Comparison of ENCODE assay signal across 7 mouse cellular contexts in genomic region chr1:72253881-72254491, GRCm38 (mm10). TPM values are rescaled to one million over a fixed set of nuclear protein-coding genes. Genes with fewer than 3 reads are reported as not detected.
A peak's percentile ranks its signal among the peaks of the same experiment; 100 is the strongest.
DNase-seq lines count a peak whose midpoint lies in the region; ATAC-seq and TF ChIP-seq lines count a peak whose summit lies in the region.

No protein-coding gene starts in this region.

- H3K27me3 ChIP-seq in kidney, postnatal 0 days (ENCODE audit: insufficient read depth, low read length), result no peaks in the 10 kb centered on the region
- no peaks in the 10 kb centered on the region for H3K27me3 ChIP-seq in G1E (ENCODE audit: insufficient read depth, low read length)
- no peaks in the 10 kb centered on the region for H3K27me3 ChIP-seq in intestine, postnatal 0 days (replicated peaks; ENCODE audit: control insufficient read depth, insufficient read depth, low read length)
- H3K27me3 ChIP-seq in midbrain, postnatal 0 days (ENCODE audit: insufficient read depth, low read length), result no peaks in the 10 kb centered on the region

- 37% methylated on average over 11 of the region's 11 CpGs for WGBS in kidney, postnatal 0 days
- whole genome bisulfite sequencing in intestine, postnatal 0 days, result 30% methylated on average over 11 of the region's 11 CpGs
- 44% methylated on average over 11 of the region's 11 CpGs for WGBS in midbrain, postnatal 0 days

- peak overlapping the region; percentile 58; the same call in 1 of the 2 replicates for H3K9ac ChIP-seq in kidney, postnatal 0 days (ENCODE audit: low read depth, low read length)
- peak overlapping the region; percentile 66; the same call in 1 of the 2 replicates for H3K9ac ChIP-seq in intestine, postnatal 0 days (ENCODE audit: low read depth, low read length)
- peak overlapping the region; percentile 51 for H3K9ac ChIP-seq in midbrain, postnatal 0 days (replicated peaks; ENCODE audit: low read length, poor library complexity, severe bottlenecking)

- H3K4me1 ChIP-seq in kidney, postnatal 0 days (replicated peaks; ENCODE audit: insufficient read depth, low read length), result 0 out of 2 replicates have a peak, but pooled peaks cover 4% of the 10 kb centered on the region
- peaks cover 33% of the 10 kb centered on the region for H3K4me1 ChIP-seq in G1E (ENCODE audit: insufficient read depth, low read depth, low read length)
- no peaks in the 10 kb centered on the region for H3K4me1 ChIP-seq in intestine, postnatal 0 days (replicated peaks; ENCODE audit: control insufficient read depth, insufficient read depth, low read length)
- peaks cover 8% of the 10 kb centered on the region; the same call in 1 of the 2 replicates for H3K4me1 ChIP-seq in midbrain, postnatal 0 days (ENCODE audit: insufficient read depth, low read length)

- DNase-seq in kidney, postnatal 0 days (ENCODE audit: low spot score), result peak; percentile 29
- DNase-seq in kidney, adult 18-20 months, result no peak
- peak; percentile 20 for DNase-seq in G1E (ENCODE audit: low spot score)
- peak; percentile 43 for DNase-seq in embryo, embryonic 11 days
- DNase-seq in midbrain, postnatal 0 days (ENCODE audit: low spot score), result peak; percentile 10
- no peak for DNase-seq in retina, embryonic 14.5 days (ENCODE audit: low spot score)

- no peaks in the 10 kb centered on the region for H3K9me3 ChIP-seq in kidney, postnatal 0 days (replicated peaks; ENCODE audit: low read length)
- H3K9me3 ChIP-seq in G1E (replicated peaks), result no peaks in the 10 kb centered on the region
- H3K9me3 ChIP-seq in intestine, postnatal 0 days (ENCODE audit: control insufficient read depth), result no peaks in the 10 kb centered on the region
- H3K9me3 ChIP-seq in midbrain, postnatal 0 days (ENCODE audit: low read length), result no peaks in the 10 kb centered on the region

- H3K36me3 ChIP-seq in kidney, postnatal 0 days (ENCODE audit: insufficient read depth, low read length), result no peaks in the 10 kb centered on the region
- peaks cover 3% of the 10 kb centered on the region for H3K36me3 ChIP-seq in G1E (replicated peaks)
- H3K36me3 ChIP-seq in intestine, postnatal 0 days (ENCODE audit: control insufficient read depth, insufficient read depth), result no peaks in the 10 kb centered on the region
- H3K36me3 ChIP-seq in midbrain, postnatal 0 days (ENCODE audit: insufficient read depth, low read length), result no peaks in the 10 kb centered on the region

- peak overlapping the region; percentile 35 for H3K4me3 ChIP-seq in kidney, postnatal 0 days (replicated peaks; ENCODE audit: low read depth, low read length)
- H3K4me3 ChIP-seq in G1E (ENCODE audit: low read depth, low read length), result peak overlapping the region; percentile 68; the same call in 1 of the 2 replicates
- peak overlapping the region; percentile 41 for H3K4me3 ChIP-seq in intestine, postnatal 0 days (ENCODE audit: low read depth, low read length)
- peak overlapping the region; percentile 40 for H3K4me3 ChIP-seq in midbrain, postnatal 0 days (ENCODE audit: low read depth, low read length)

- peak overlapping the region; percentile 59 for H3K4me2 ChIP-seq in kidney, postnatal 0 days (ENCODE audit: low read length)
- peak overlapping the region; percentile 73 for H3K4me2 ChIP-seq in intestine, postnatal 0 days (replicated peaks; ENCODE audit: low read depth)
- H3K4me2 ChIP-seq in midbrain, postnatal 0 days (ENCODE audit: low read depth, low read length, poor library complexity, severe bottlenecking), result peak overlapping the region; percentile 57

- no peak overlapping the region for H3K27ac ChIP-seq in kidney, postnatal 0 days
- H3K27ac ChIP-seq in intestine, postnatal 0 days (ENCODE audit: low read depth, low read length), result peak overlapping the region; percentile 93
- peak overlapping the region; percentile 77 for H3K27ac ChIP-seq in midbrain, postnatal 0 days (ENCODE audit: low read depth, low read length)

- no peak for TF ChIP-seq CTCF in kidney, postnatal 0 days (IDR thresholded peaks at IDR 0.05; ENCODE audit: low read depth)
- no peak for TF ChIP-seq CTCF in G1E (IDR thresholded peaks at IDR 0.05; ENCODE audit: low read depth, low read length)
- no peak for TF ChIP-seq CTCF in intestine, postnatal 0 days (IDR thresholded peaks at IDR 0.05; ENCODE audit: low read depth)
- no peak for TF ChIP-seq CTCF in midbrain, postnatal 0 days (IDR thresholded peaks at IDR 0.05)

- ATAC-seq in kidney, postnatal 0 days (replicated peaks; ENCODE audit: low FRiP score, low read depth), result no peak
- ATAC-seq in G1E (ENCODE audit: extremely low read depth, insufficient number of reproducible peaks, low FRiP score, poor library complexity, severe bottlenecking), result no peak
- ATAC-seq in intestine, postnatal 0 days, result no peak
- no peak; the same call in 1 of the 2 replicates for ATAC-seq in midbrain, postnatal 0 days (ENCODE audit: low FRiP score)

RNA-seq across cellular contexts. Expression of gene Pecr, which starts 30.1 kb away (rescaled TPM):
- polyA plus RNA-seq in kidney, postnatal 0 days (2015; fragmentation: Nextera tagmentation; extraction: Ambion mirVana), result 82.0 and 87.8 TPM in 2 replicates
- total RNA-seq in G1E (2014; fragmentation: Nextera tagmentation) (15.6 and 24.0 TPM in 2 replicates), G1E (2017) (10.6 and 13.1 TPM in 2 replicates)
- 4.7 and 5.4 TPM in 2 replicates for polyA plus RNA-seq in G1E (2012)
- polyA plus RNA-seq in intestine, postnatal 0 days (2015; fragmentation: Nextera tagmentation; extraction: Ambion mirVana), result 67.9 and 88.6 TPM in 2 replicates
- total RNA-seq in midbrain, postnatal 0 days (2014; rRNA removed), result 0.66 and 2.7 TPM in 2 replicates
- 8.9 and 10.2 TPM in 2 replicates for polyA plus RNA-seq in midbrain, postnatal 0 days (2015; fragmentation: Nextera tagmentation; extraction: Ambion mirVana)

RNA-seq across cellular contexts. Expression of gene Tmem169, which starts 30.2 kb away (rescaled TPM):
- 4.1 and 4.8 TPM in 2 replicates for polyA plus RNA-seq in kidney, postnatal 0 days (2015; fragmentation: Nextera tagmentation; extraction: Ambion mirVana)
- total RNA-seq in G1E (2014; fragmentation: Nextera tagmentation) (not detected in 2 replicates), G1E (2017) (0.12 and 0.33 TPM in 2 replicates)
- not detected in 2 replicates for polyA plus RNA-seq in G1E (2012)
- polyA plus RNA-seq in intestine, postnatal 0 days (2015; fragmentation: Nextera tagmentation; extraction: Ambion mirVana), result 1.3 TPM in 2 replicates
- total RNA-seq in midbrain, postnatal 0 days (2014; rRNA removed), result 37.3 and 41.7 TPM in 2 replicates
- 34.1 and 38.3 TPM in 2 replicates for polyA plus RNA-seq in midbrain, postnatal 0 days (2015; fragmentation: Nextera tagmentation; extraction: Ambion mirVana)

RNA-seq across cellular contexts. Expression of gene Mreg, which starts 41.9 kb away (rescaled TPM):
- 6.0 and 6.2 TPM in 2 replicates for polyA plus RNA-seq in kidney, postnatal 0 days (2015; fragmentation: Nextera tagmentation; extraction: Ambion mirVana)
- total RNA-seq in G1E (2014; fragmentation: Nextera tagmentation) (not detected in 2 replicates), G1E (2017) (0.05 and 0.06 TPM in 2 replicates)
- polyA plus RNA-seq in G1E (2012), result not detected in 2 replicates
- 26.6 and 37.7 TPM in 2 replicates for polyA plus RNA-seq in intestine, postnatal 0 days (2015; fragmentation: Nextera tagmentation; extraction: Ambion mirVana)
- 1.7 and 2.4 TPM in 2 replicates for total RNA-seq in midbrain, postnatal 0 days (2014; rRNA removed)
- polyA plus RNA-seq in midbrain, postnatal 0 days (2015; fragmentation: Nextera tagmentation; extraction: Ambion mirVana), result 2.1 and 2.3 TPM in 2 replicates

RNA-seq across cellular contexts. Expression of gene Xrcc5, which starts 53.2 kb away (rescaled TPM):
- polyA plus RNA-seq in kidney, postnatal 0 days (2015; fragmentation: Nextera tagmentation; extraction: Ambion mirVana), result 48.9 and 53.2 TPM in 2 replicates
- total RNA-seq in G1E (2014; fragmentation: Nextera tagmentation) (84.9 and 85.2 TPM in 2 replicates), G1E (2017) (77.2 and 89.5 TPM in 2 replicates)
- 2.9 and 3.4 TPM in 2 replicates for polyA plus RNA-seq in G1E (2012)
- polyA plus RNA-seq in intestine, postnatal 0 days (2015; fragmentation: Nextera tagmentation; extraction: Ambion mirVana), result 14.0 and 14.3 TPM in 2 replicates
- 7.7 and 8.3 TPM in 2 replicates for total RNA-seq in midbrain, postnatal 0 days (2014; rRNA removed)
- 10.5 and 11.1 TPM in 2 replicates for polyA plus RNA-seq in midbrain, postnatal 0 days (2015; fragmentation: Nextera tagmentation; extraction: Ambion mirVana)

Comparison
In these comparisons a context has a peak if more than half of its experiments do, and no peak if none do; other contexts are left out.
1. DNase-seq: peak in kidney, postnatal 0 days (single experiment), G1E (single experiment), embryo, embryonic 11 days (single experiment) and midbrain, postnatal 0 days (single experiment); none in kidney, adult 18-20 months (single experiment) and retina, embryonic 14.5 days (single experiment).
2. Peak in every context shown above with its lines, with median percentiles within 50 percentile points of each other: H3K4me2 ChIP-seq, H3K4me3 ChIP-seq and H3K9ac ChIP-seq.